Mouse (Mus musculus) kidney, postnatal 0 days (tissue): ENCODE data around the gene Itpkc. TPM values are rescaled to one million over a fixed set of nuclear protein-coding genes. Genes with fewer than 3 reads are reported as not detected.
"Not testable (repeated sequence)": the region's sequence is repeated elsewhere in the genome, so short reads cannot be mapped to it uniquely, and the experiment has no call there.

Experiments used
- ATAC-seq: fragments of 200-750 bp; cut with Nextera tagmentation; replicated peaks from 2 replicates; pipeline ENCODE4 v1.8.0; 2017; ENCODE audit warnings: low read depth, moderate number of reproducible peaks, moderate TSS enrichment, moderate library complexity; ENCODE audit not compliant: low FRiP score
- DNase-seq: peaks from one replicate; pipeline ENCODE4 v3.0.0-alpha.2; 2016; ENCODE audit warnings: low spot score
- H3K27ac ChIP-seq: fragments of 300-500 bp; sonication (generic); 2 replicates; pipeline ENCODE4 v1.5.1; 2014; ENCODE audit warnings: mild to moderate bottlenecking
- H3K27me3 ChIP-seq: fragments of 300-500 bp; sonication (generic); 2 replicates; pipeline ENCODE4 v1.6.1; 2014; ENCODE audit warnings: low read length, mixed read lengths; ENCODE audit not compliant: insufficient read depth
- H3K36me3 ChIP-seq: fragments of 300-500 bp; sonication (generic); 2 replicates; pipeline ENCODE4 v1.6.1; 2014; ENCODE audit warnings: low read length, mixed read lengths; ENCODE audit not compliant: insufficient read depth
- H3K4me1 ChIP-seq: fragments of 300-500 bp; sonication (generic); replicated peaks from 2 replicates; pipeline ENCODE4 v1.6.1; 2014; ENCODE audit warnings: antibody characterized with exemption, low read length, mixed read lengths; ENCODE audit not compliant: insufficient read depth
- H3K4me2 ChIP-seq: fragments of 300-500 bp; sonication (generic); 2 replicates; pipeline ENCODE4 v1.6.1; 2014; ENCODE audit warnings: mild to moderate bottlenecking, low read length, moderate library complexity, mixed read lengths
- H3K4me3 ChIP-seq: fragments of 300-500 bp; sonication (generic); replicated peaks from 2 replicates; pipeline ENCODE4 v1.5.1; 2014; ENCODE audit warnings: low read depth, low read length
- H3K9ac ChIP-seq: fragments of 300-500 bp; sonication (generic); 2 replicates; pipeline ENCODE4 v1.6.1; 2014; ENCODE audit warnings: low read depth, low read length
- H3K9me3 ChIP-seq: fragments of 300-500 bp; sonication (generic); replicated peaks from 2 replicates; pipeline ENCODE4 v1.6.1; 2016; ENCODE audit warnings: low read length, inconsistent platforms, mixed read lengths
- CTCF ChIP-seq: IDR thresholded peaks from 2 replicates; pipeline ENCODE4 v1.5.1; 2016; ENCODE audit warnings: antibody characterized with exemption, low read depth, mild to moderate bottlenecking, moderate library complexity
- WGBS: fragments of 180-500 bp; shearing (Covaris S2); extraction: QIAGEN DNeasy Blood & Tissue Kit; methylation state at CpG from one replicate; pipeline ENCODE4 v1.1.7; 2014; 5-methylcytosine and 5-hydroxymethylcytosine counted together
- polyA plus RNA-seq: library from polyadenylated mRNA; unstranded; fragments of >200 nt; fragmentation: Nextera tagmentation; extraction: Ambion mirVana; gene quantifications from 2 replicates; pipeline ENCODE4 v1.2.1, GENCODE M21; 2015

The Itpkc gene
- polyA plus RNA-seq, 1 experiment from 2014 or later: 3.6 TPM

DNA sequence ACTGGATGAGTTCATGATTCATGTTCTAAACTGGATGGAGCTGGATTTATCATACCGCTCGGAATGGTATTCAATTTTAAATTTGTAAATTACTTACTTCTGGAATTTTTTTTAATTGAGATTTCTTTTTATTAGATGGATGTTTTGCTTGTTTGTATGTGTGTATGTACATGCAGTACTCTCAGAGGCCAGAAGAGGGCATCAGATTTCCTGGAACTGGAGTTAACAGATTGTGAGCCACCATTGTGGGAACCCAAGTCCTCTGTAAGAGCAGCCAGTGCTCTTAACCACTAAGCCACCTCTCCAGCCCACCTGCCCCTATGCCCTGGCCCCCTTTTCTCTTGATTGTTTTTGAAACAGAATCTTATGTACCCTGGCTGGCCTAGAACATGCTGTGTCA lies 20.7 kb upstream of the Itpkc start:
- peak; percentile 40 for DNase-seq

DNA sequence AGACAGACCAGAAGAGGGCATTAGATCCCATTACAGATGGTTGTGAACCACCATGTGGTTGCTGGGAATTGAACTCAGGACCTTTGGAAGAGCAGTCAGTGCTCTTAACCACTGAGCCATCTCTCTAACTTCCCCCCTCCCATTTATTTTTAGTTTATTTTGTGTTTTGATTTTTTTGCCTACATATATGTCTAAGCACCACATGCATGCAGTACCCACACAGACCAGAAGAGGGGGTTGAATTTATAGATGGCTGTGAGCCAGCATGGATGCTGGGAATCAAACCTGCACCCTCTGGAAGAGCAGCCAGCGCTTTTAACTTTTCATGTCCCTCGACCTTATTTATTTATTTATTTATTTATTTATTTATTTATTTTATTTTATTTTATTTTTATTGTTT lies 15.6 kb upstream of the Itpkc start:
- H3K4me1 ChIP-seq, H3K4me3 ChIP-seq, H3K27ac ChIP-seq, DNase-seq, ATAC-seq, H3K9me3 ChIP-seq, H3K9ac ChIP-seq, H3K27me3 ChIP-seq, H3K4me2 ChIP-seq: not testable (repeated sequence)
- 91% methylated on average over 2 of the region's 2 CpGs for WGBS
- TF ChIP-seq CTCF: peak; percentile 51
- peaks cover 33% of the 10 kb centered on the region; the same call in 1 of the 2 replicates for H3K36me3 ChIP-seq

More for the DNA sequence above, 20.7 kb upstream of the Itpkc start:
- 91% methylated on average over 2 of the region's 2 CpGs for WGBS
- Histone ChIP-seq H3K4me3 (no peak overlapping the region), H3K9me3 (no peaks in the 10 kb centered on the region), H3K27ac (no peak overlapping the region), H3K9ac (no peak overlapping the region), H3K4me2 (no peak overlapping the region), H3K36me3 (peaks cover 18% of the 10 kb centered on the region; the same call in 1 of the 2 replicates), H3K27me3 (no peaks in the 10 kb centered on the region), H3K4me1 (no peaks in the 10 kb centered on the region)
- ATAC-seq: no peak
- peak; percentile 69 for TF ChIP-seq CTCF

DNA sequence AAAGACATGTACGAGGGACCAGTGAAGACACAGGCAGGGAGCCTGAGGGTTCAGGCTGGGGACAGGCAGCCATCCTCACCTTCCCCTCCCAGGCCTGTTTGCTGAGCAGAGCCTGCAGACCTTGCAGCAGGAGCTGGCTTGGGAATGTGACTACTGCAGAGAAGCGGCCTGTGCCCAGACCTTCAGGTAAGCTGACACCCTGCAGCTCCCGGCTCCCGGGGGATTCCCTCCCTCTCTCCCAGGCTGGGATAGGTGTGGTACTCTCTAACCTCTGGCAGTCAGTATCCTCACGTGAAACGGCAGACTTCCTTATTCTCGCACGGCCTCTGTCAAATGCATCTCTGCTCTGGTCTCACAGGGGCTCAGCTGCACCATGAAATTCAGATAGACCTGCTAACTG lies 14.8 kb upstream of the Itpkc start:
- 34% methylated on average over 8 of the region's 8 CpGs for WGBS
- H3K4me2 ChIP-seq: no peak overlapping the region
- H3K27ac ChIP-seq: no peak overlapping the region
- DNase-seq: peak; percentile 9
- ATAC-seq: no peak
- no peaks in the 10 kb centered on the region for H3K9me3 ChIP-seq
- H3K36me3 ChIP-seq: peaks cover 33% of the 10 kb centered on the region; the same call in 1 of the 2 replicates
- TF ChIP-seq CTCF: no peak
- no peak overlapping the region for H3K4me3 ChIP-seq
- no peaks in the 10 kb centered on the region for H3K27me3 ChIP-seq
- H3K4me1 ChIP-seq: no peaks in the 10 kb centered on the region
- H3K9ac ChIP-seq: no peak overlapping the region

DNA sequence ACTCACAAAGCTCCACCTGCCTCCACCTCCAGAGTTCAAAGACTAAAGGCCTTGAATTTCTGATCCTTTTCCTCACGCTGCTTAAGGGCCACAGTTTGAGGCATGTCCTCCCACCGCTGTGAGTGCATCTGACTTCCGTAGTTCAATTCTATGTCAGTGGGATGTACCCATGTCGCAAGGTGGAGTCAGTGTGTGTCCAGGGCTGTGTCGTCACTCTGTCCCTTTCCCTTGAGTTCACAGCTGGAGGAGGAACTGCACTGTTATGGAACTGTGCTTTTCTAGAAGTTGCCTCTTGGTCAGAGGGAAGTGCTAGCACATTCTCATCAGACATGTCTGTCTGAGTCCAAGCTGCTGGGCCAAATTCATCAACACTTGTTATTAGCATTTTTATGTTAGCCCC lies 10.1 kb upstream of the Itpkc start:
- Histone ChIP-seq H3K4me3 (no peak overlapping the region), H3K4me1 (no peaks in the 10 kb centered on the region), H3K36me3 (peaks cover 23% of the 10 kb centered on the region; the same call in 1 of the 2 replicates), H3K4me2 (no peak overlapping the region), H3K27me3 (no peaks in the 10 kb centered on the region), H3K9ac (no peak overlapping the region), H3K27ac (no peak overlapping the region), H3K9me3 (no peaks in the 10 kb centered on the region)
- TF ChIP-seq CTCF: no peak
- DNase-seq (no peak), ATAC-seq (no peak)
- 92% methylated on average over 5 of the region's 5 CpGs for WGBS

DNA sequence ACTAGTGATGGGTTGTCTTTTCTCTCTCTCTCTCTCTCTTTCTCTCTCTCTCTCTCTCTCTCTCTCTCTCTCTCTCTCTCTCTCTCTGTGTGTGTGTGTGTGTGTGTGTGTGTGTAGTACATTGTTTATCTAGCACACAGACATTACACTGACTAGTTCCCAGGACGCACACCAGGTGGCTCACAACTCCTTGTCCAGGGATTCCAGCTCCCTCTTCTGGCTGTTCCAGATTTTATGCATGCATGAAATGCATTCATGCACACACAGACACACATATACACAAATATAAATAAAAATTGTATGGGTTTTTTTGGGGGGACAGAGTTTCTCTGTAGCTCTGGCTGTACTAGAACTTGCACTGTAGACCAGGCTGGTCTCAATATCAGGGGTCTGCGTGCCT lies 9.1 kb upstream of the Itpkc start:
- Histone ChIP-seq H3K9ac (no peak overlapping the region), H3K27ac (no peak overlapping the region), H3K9me3 (no peaks in the 10 kb centered on the region), H3K4me1 (no peaks in the 10 kb centered on the region), H3K36me3 (peaks cover 18% of the 10 kb centered on the region; the same call in 1 of the 2 replicates), H3K27me3 (no peaks in the 10 kb centered on the region), H3K4me3 (no peak overlapping the region), H3K4me2 (no peak overlapping the region)
- WGBS: 72% methylated on average over 2 of the region's 2 CpGs
- peak; percentile 45; the same call in 1 of the 2 replicates for TF ChIP-seq CTCF
- DNase-seq: no peak
- no peak for ATAC-seq

DNA sequence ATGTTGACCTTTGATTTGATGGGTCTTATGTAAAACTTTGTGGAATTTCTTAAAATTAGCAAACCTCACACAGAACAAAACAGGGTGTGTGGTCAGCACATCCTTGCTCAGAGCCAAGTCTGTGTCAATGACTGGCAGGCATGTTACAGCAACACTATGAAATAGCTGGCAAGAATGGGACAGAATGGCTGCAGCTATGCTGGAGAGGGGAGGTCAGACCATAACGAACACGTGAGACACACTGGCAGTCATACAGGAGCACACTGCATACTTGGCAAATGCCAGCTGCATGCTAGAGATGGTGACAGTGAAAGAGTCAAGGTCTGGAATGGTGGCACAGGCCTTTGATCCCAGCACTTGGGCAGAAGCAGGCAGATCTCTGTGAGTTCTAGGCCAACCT lies 7.3 kb upstream of the Itpkc start:
- no peak overlapping the region for H3K9ac ChIP-seq
- 88% methylated on average over 2 of the region's 2 CpGs for WGBS
- no peaks in the 10 kb centered on the region for H3K9me3 ChIP-seq
- no peak for TF ChIP-seq CTCF
- peaks cover 8% of the 10 kb centered on the region; the same call in 1 of the 2 replicates for H3K36me3 ChIP-seq
- no peak for DNase-seq
- H3K4me3 ChIP-seq: no peak overlapping the region
- H3K27ac ChIP-seq: no peak overlapping the region
- no peaks in the 10 kb centered on the region for H3K27me3 ChIP-seq
- no peak for ATAC-seq
- H3K4me1 ChIP-seq: no peaks in the 10 kb centered on the region
- no peak overlapping the region for H3K4me2 ChIP-seq

DNA sequence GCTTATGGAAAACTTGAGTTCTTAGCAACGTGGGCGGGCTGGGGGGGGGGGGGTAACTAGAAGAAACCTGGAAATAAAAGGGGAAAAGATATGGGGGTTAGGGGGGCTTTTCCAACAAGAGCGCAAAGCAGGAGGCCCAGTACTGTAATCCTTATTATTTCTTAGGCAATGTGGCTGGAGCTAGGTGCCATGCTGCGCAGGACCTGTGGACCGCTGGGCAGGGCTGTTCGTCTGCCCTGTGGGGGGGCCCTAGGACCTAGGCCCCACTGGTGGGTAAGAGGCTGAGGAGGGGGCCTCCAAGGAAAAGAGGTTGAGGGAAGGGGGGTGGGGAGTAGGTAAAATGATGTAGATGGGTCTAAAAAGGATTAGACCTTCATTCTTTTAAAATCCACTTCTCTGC lies 4.8 kb upstream of the Itpkc start:
- Histone ChIP-seq H3K9me3 (no peaks in the 10 kb centered on the region), H3K4me2 (peak overlapping the region; percentile 69), H3K4me3 (peak overlapping the region; percentile 55), H3K9ac (peak overlapping the region; percentile 59), H3K36me3 (peaks cover 4% of the 10 kb centered on the region; the same call in 1 of the 2 replicates), H3K4me1 (peaks cover 3% of the 10 kb centered on the region; the same call in 1 of the 2 replicates), H3K27ac (peak overlapping the region; percentile 79), H3K27me3 (no peaks in the 10 kb centered on the region)
- ATAC-seq: peak; percentile 23; the same call in 1 of the 2 replicates
- TF ChIP-seq CTCF: no peak
- DNase-seq: no peak
- 4% methylated on average over 6 of the region's 6 CpGs for WGBS
